Mouse (Mus musculus): Measurements from ENCODE around the gene Plcd3.

DNA sequence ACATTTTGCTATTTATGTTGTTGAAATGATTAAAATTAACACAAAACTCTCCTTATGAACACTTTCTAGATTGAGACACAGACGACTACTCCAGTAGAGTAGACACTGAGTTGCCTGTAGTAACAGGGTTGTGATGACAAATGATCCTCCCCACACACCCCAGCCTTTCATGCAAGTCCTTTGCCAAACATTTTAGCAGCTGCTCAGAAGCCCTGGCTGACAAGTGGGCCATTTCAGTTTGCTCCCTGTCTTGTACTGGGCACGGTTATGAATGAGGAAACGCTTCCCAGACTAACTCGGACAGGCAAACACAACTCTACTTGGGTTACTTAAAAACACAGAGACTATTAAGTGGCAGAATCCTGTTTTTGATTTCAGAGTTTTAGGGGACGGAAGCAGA, 18.9 kb upstream of the Plcd3 start:
- TF ChIP-seq EP300 (IDR thresholded peaks at IDR 0.05; ENCODE audit: insufficient read depth, low read depth, low read length) (no peak), POLR2A (IDR thresholded peaks at IDR 0.05; ENCODE audit: insufficient read depth, low read depth, low read length) (no peak), CTCF (IDR thresholded peaks at IDR 0.05) (no peak)
